Mouse (Mus musculus) brain, adult 2 months (tissue): ENCODE results near the gene Ccne1.

Experiments
- DNase-seq: peaks from one replicate; pipeline ENCODE4 v3.0.0; 2011; ENCODE audit warnings: low read depth, low spot score

The Ccne1 gene

DNA sequence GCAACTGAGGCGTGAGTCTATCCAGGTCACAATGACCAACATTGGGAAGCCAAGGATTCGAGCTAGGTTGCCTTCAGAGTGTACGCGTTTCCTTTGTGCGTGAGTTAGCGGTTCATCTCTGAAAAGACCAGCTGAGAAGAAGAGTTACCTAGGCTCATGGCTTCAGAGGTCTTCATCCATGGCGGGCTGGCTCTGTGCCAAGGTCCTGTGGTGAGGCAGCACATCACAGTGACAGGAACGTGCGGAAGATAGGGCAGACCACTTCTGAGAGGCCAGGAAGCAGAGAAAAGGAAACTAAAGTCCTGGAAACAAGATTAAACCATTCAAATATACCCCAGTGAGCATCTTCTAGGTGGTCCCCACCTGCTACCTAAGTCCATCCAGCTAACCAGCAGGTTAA lies 53.1 kb downstream of the Ccne1 start:
- no peak for DNase-seq
